Mouse (Mus musculus): Measurements from ENCODE around the gene Gm20481. TPM values are rescaled to one million over a fixed set of nuclear protein-coding genes. Genes with fewer than 3 reads are reported as not detected.
"Not testable (repeated sequence)": the region's sequence is repeated elsewhere in the genome, so short reads cannot be mapped to it uniquely, and the experiment has no call there.

Gm20481 gene
- 0.36 and 0.43 TPM in 2 replicates for polyA plus RNA-seq (2014; fragmentation: Nextera tagmentation; extraction: Ambion mirVana)

- not testable (repeated sequence) for H3K36me3 ChIP-seq (ENCODE audit: control insufficient read depth, insufficient read depth, low read length); H3K9ac ChIP-seq (ENCODE audit: low read length); DNase-seq (ENCODE audit: low spot score); H3K4me1 ChIP-seq (ENCODE audit: control insufficient read depth, insufficient read depth, low read length); ATAC-seq (ENCODE audit: insufficient number of reproducible peaks, low FRiP score, low TSS enrichment, low read depth); H3K27ac ChIP-seq (replicated peaks; ENCODE audit: low read depth, low read length); H3K4me3 ChIP-seq (ENCODE audit: low read depth, low read length); H3K9me3 ChIP-seq (ENCODE audit: control insufficient read depth, low read length); H3K4me2 ChIP-seq (ENCODE audit: low read depth, severe bottlenecking)
- H3K27me3 ChIP-seq (ENCODE audit: control insufficient read depth, insufficient read depth, low read length) = peaks cover 22% of the 10 kb centered on the region
- WGBS = 64% methylated on average over 6 of the region's 11 CpGs
Observed at GRCm38 (mm10) chr17:34969822-34970221, at the start of gene Gm20481. Gm20481 (plus strand) TSS chr17:34969912.

GRCm38 (mm10) chr17:34922939-34923338, 46.8 kb upstream of the Gm20481 start:
- H3K4me3 ChIP-seq (ENCODE audit: low read depth, low read length) = no peak overlapping the region
- no peak for DNase-seq (ENCODE audit: low spot score)
- no peak overlapping the region for H3K4me2 ChIP-seq (ENCODE audit: low read depth, severe bottlenecking)
- no peaks in the 10 kb centered on the region for H3K36me3 ChIP-seq (ENCODE audit: control insufficient read depth, insufficient read depth, low read length)
- H3K9ac ChIP-seq (ENCODE audit: low read length) = no peak overlapping the region
- no peak overlapping the region for H3K27ac ChIP-seq (replicated peaks; ENCODE audit: low read depth, low read length)
- no peak for ATAC-seq (ENCODE audit: insufficient number of reproducible peaks, low FRiP score, low TSS enrichment, low read depth)
- no peaks in the 10 kb centered on the region for H3K27me3 ChIP-seq (ENCODE audit: control insufficient read depth, insufficient read depth, low read length)
- no peaks in the 10 kb centered on the region for H3K4me1 ChIP-seq (ENCODE audit: control insufficient read depth, insufficient read depth, low read length)
- WGBS = 39% methylated on average over 6 of the region's 6 CpGs
- H3K9me3 ChIP-seq (ENCODE audit: control insufficient read depth, low read length) = no peaks in the 10 kb centered on the region

GRCm38 (mm10) chr17:34924258-34924657, 45.5 kb upstream of the Gm20481 start:
- 79% methylated on average over 5 of the region's 5 CpGs for WGBS
- no peaks in the 10 kb centered on the region for H3K27me3 ChIP-seq (ENCODE audit: control insufficient read depth, insufficient read depth, low read length)
- H3K36me3 ChIP-seq (ENCODE audit: control insufficient read depth, insufficient read depth, low read length) = no peaks in the 10 kb centered on the region
- H3K9ac ChIP-seq (ENCODE audit: low read length) = no peak overlapping the region
- no peaks in the 10 kb centered on the region for H3K9me3 ChIP-seq (ENCODE audit: control insufficient read depth, low read length)
- DNase-seq (ENCODE audit: low spot score) (no peak), ATAC-seq (ENCODE audit: insufficient number of reproducible peaks, low FRiP score, low TSS enrichment, low read depth) (no peak)
- H3K4me1 ChIP-seq (ENCODE audit: control insufficient read depth, insufficient read depth, low read length) = no peaks in the 10 kb centered on the region
- no peak overlapping the region for H3K27ac ChIP-seq (replicated peaks; ENCODE audit: low read depth, low read length)
- no peak overlapping the region for H3K4me3 ChIP-seq (ENCODE audit: low read depth, low read length)
- H3K4me2 ChIP-seq (ENCODE audit: low read depth, severe bottlenecking) = no peak overlapping the region

GRCm38 (mm10) chr17:34927306-34928019, 42.2 kb upstream of the Gm20481 start:
- Histone ChIP-seq H3K27ac (replicated peaks; ENCODE audit: low read depth, low read length) (no peak overlapping the region), H3K9ac (ENCODE audit: low read length) (no peak overlapping the region), H3K36me3 (ENCODE audit: control insufficient read depth, insufficient read depth, low read length) (no peaks in the 10 kb centered on the region), H3K4me3 (ENCODE audit: low read depth, low read length) (no peak overlapping the region), H3K4me2 (ENCODE audit: low read depth, severe bottlenecking) (no peak overlapping the region), H3K9me3 (ENCODE audit: control insufficient read depth, low read length) (no peaks in the 10 kb centered on the region), H3K27me3 (ENCODE audit: control insufficient read depth, insufficient read depth, low read length) (no peaks in the 10 kb centered on the region), H3K4me1 (ENCODE audit: control insufficient read depth, insufficient read depth, low read length) (peaks cover 4% of the 10 kb centered on the region)
- 86% methylated on average over 18 of the region's 18 CpGs for WGBS
- DNase-seq (ENCODE audit: low spot score) (no peak), ATAC-seq (ENCODE audit: insufficient number of reproducible peaks, low FRiP score, low TSS enrichment, low read depth) (no peak)

GRCm38 (mm10) chr17:34928841-34929240, 40.9 kb upstream of the Gm20481 start:
- 80% methylated on average over 4 of the region's 4 CpGs for WGBS
- no peak overlapping the region for H3K27ac ChIP-seq (replicated peaks; ENCODE audit: low read depth, low read length)

GRCm38 (mm10) chr17:34931061-34931734, 38.5 kb upstream of the Gm20481 start, which contains the start of gene Neu1:
Neu1 (plus strand) TSS chr17:34931253.
- DNase-seq (ENCODE audit: low spot score) (peak; percentile 97), ATAC-seq (ENCODE audit: insufficient number of reproducible peaks, low FRiP score, low TSS enrichment, low read depth) (peak; percentile 95)
- WGBS = under 1% methylated on average over 38 of the region's 38 CpGs
- Histone ChIP-seq H3K4me1 (ENCODE audit: control insufficient read depth, insufficient read depth, low read length) (peaks cover 4% of the 10 kb centered on the region), H3K27me3 (ENCODE audit: control insufficient read depth, insufficient read depth, low read length) (no peaks in the 10 kb centered on the region), H3K4me2 (ENCODE audit: low read depth, severe bottlenecking) (peak within 1 kb of the TSS; percentile 98), H3K9me3 (ENCODE audit: control insufficient read depth, low read length) (no peaks in the 10 kb centered on the region), H3K4me3 (ENCODE audit: low read depth, low read length) (peak within 1 kb of the TSS; percentile 76), H3K9ac (ENCODE audit: low read length) (peak within 1 kb of the TSS; percentile 72), H3K36me3 (ENCODE audit: control insufficient read depth, insufficient read depth, low read length) (no peaks in the 10 kb centered on the region), H3K27ac (replicated peaks; ENCODE audit: low read depth, low read length) (no peak within 1 kb of the TSS)

More at GRCm38 (mm10) chr17:34928841-34929240, 40.9 kb upstream of the Gm20481 start:
- Histone ChIP-seq H3K27me3 (ENCODE audit: control insufficient read depth, insufficient read depth, low read length) (no peaks in the 10 kb centered on the region), H3K4me2 (ENCODE audit: low read depth, severe bottlenecking) (no peak overlapping the region), H3K4me3 (ENCODE audit: low read depth, low read length) (no peak overlapping the region), H3K4me1 (ENCODE audit: control insufficient read depth, insufficient read depth, low read length) (peaks cover 4% of the 10 kb centered on the region), H3K36me3 (ENCODE audit: control insufficient read depth, insufficient read depth, low read length) (no peaks in the 10 kb centered on the region), H3K9me3 (ENCODE audit: control insufficient read depth, low read length) (no peaks in the 10 kb centered on the region), H3K9ac (ENCODE audit: low read length) (no peak overlapping the region)
- no peak for ATAC-seq (ENCODE audit: insufficient number of reproducible peaks, low FRiP score, low TSS enrichment, low read depth)
- no peak for DNase-seq (ENCODE audit: low spot score)

- Histone ChIP-seq H3K27me3 (ENCODE audit: control insufficient read depth, insufficient read depth, low read length) (no peaks in the 10 kb centered on the region), H3K9ac (ENCODE audit: low read length) (peak overlapping the region; percentile 72), H3K4me2 (ENCODE audit: low read depth, severe bottlenecking) (peak overlapping the region; percentile 98), H3K36me3 (ENCODE audit: control insufficient read depth, insufficient read depth, low read length) (no peaks in the 10 kb centered on the region), H3K27ac (replicated peaks; ENCODE audit: low read depth, low read length) (no peak overlapping the region), H3K4me1 (ENCODE audit: control insufficient read depth, insufficient read depth, low read length) (peaks cover 4% of the 10 kb centered on the region), H3K4me3 (ENCODE audit: low read depth, low read length) (peak overlapping the region; percentile 76), H3K9me3 (ENCODE audit: control insufficient read depth, low read length) (no peaks in the 10 kb centered on the region)
- DNase-seq (ENCODE audit: low spot score) (no peak), ATAC-seq (ENCODE audit: insufficient number of reproducible peaks, low FRiP score, low TSS enrichment, low read depth) (no peak)
- WGBS = 10% methylated on average over 14 of the region's 14 CpGs
Observed at GRCm38 (mm10) chr17:34931735-34932098, 38.0 kb upstream of the Gm20481 start.

GRCm38 (mm10) chr17:34932287-34932686, 37.4 kb upstream of the Gm20481 start:
- peak overlapping the region; percentile 72; the same call in 1 of the 2 replicates for H3K9ac ChIP-seq (ENCODE audit: low read length)
- no peaks in the 10 kb centered on the region for H3K9me3 ChIP-seq (ENCODE audit: control insufficient read depth, low read length)
- H3K27ac ChIP-seq (replicated peaks; ENCODE audit: low read depth, low read length) = no peak overlapping the region
- no peak for DNase-seq (ENCODE audit: low spot score)
- H3K27me3 ChIP-seq (ENCODE audit: control insufficient read depth, insufficient read depth, low read length) = no peaks in the 10 kb centered on the region
- peak overlapping the region; percentile 76 for H3K4me3 ChIP-seq (ENCODE audit: low read depth, low read length)
- peaks cover 4% of the 10 kb centered on the region for H3K4me1 ChIP-seq (ENCODE audit: control insufficient read depth, insufficient read depth, low read length)
- ATAC-seq (ENCODE audit: insufficient number of reproducible peaks, low FRiP score, low TSS enrichment, low read depth) = no peak
- 94% methylated on average over 8 of the region's 8 CpGs for WGBS
- no peaks in the 10 kb centered on the region for H3K36me3 ChIP-seq (ENCODE audit: control insufficient read depth, insufficient read depth, low read length)
- peak overlapping the region; percentile 98 for H3K4me2 ChIP-seq (ENCODE audit: low read depth, severe bottlenecking)

Measured in limb, embryonic 11.5 days (tissue).